Mouse (Mus musculus): Measurements from ENCODE around the gene Calhm4. TPM values are rescaled to one million over a fixed set of nuclear protein-coding genes. Genes with fewer than 3 reads are reported as not detected.
"Not testable (repeated sequence)": the region's sequence is repeated elsewhere in the genome, so short reads cannot be mapped to it uniquely, and the experiment has no call there.

Calhm4 gene
- polyA plus RNA-seq, 1 experiment from 2014 or later, result not detected

GRCm38 (mm10) chr10:34036587-34036986 is 7.5 kb downstream of the Calhm4 start:
- no peak overlapping the region for H3K27ac ChIP-seq (replicated peaks)
- no peaks in the 10 kb centered on the region for H3K9me3 ChIP-seq
- H3K36me3 ChIP-seq (replicated peaks), result no peaks in the 10 kb centered on the region
- peak; percentile 21 for DNase-seq (ENCODE audit: low spot score)
- H3K4me3 ChIP-seq, result no peak overlapping the region
- H3K27me3 ChIP-seq (replicated peaks; ENCODE audit: low read depth, poor library complexity, severe bottlenecking), result no peaks in the 10 kb centered on the region
- peaks cover 6% of the 10 kb centered on the region; the same call in 1 of the 2 replicates for H3K4me1 ChIP-seq
- WGBS, result 15% methylated on average over 5 of the region's 5 CpGs

- 23% methylated on average over 22 of the region's 22 CpGs for WGBS
- Histone ChIP-seq H3K9me3 (no peaks in the 10 kb centered on the region), H3K4me3 (peak overlapping the region; percentile 25; the same call in 1 of the 2 replicates), H3K4me1 (peaks cover 6% of the 10 kb centered on the region; the same call in 1 of the 2 replicates), H3K27me3 (replicated peaks; ENCODE audit: low read depth, poor library complexity, severe bottlenecking) (no peaks in the 10 kb centered on the region), H3K36me3 (replicated peaks) (no peaks in the 10 kb centered on the region), H3K27ac (replicated peaks) (no peak overlapping the region; the same call in 1 of the 2 replicates)
- peak; percentile 86 for DNase-seq (ENCODE audit: low spot score)
These were observed 10.3 kb downstream of the Calhm4 start for GRCm38 (mm10) chr10:34033630-34034305.

- WGBS, result 79% methylated on average over 5 of the region's 5 CpGs
- no peaks in the 10 kb centered on the region for H3K36me3 ChIP-seq (replicated peaks)
- DNase-seq (ENCODE audit: low spot score), result no peak
- no peak overlapping the region for H3K4me3 ChIP-seq
- H3K9me3 ChIP-seq, result no peaks in the 10 kb centered on the region
- H3K27me3 ChIP-seq (replicated peaks; ENCODE audit: low read depth, poor library complexity, severe bottlenecking), result no peaks in the 10 kb centered on the region
- H3K4me1 ChIP-seq, result peaks cover 6% of the 10 kb centered on the region; the same call in 1 of the 2 replicates
- H3K27ac ChIP-seq (replicated peaks), result no peak overlapping the region
These were observed 13.8 kb downstream of the Calhm4 start for GRCm38 (mm10) chr10:34030322-34030721.

- Histone ChIP-seq H3K4me3 (peak within 1 kb of the TSS; percentile 94), H3K27me3 (replicated peaks; ENCODE audit: low read depth, poor library complexity, severe bottlenecking) (no peaks in the 10 kb centered on the region), H3K4me1 (peaks cover 18% of the 10 kb centered on the region), H3K9me3 (no peaks in the 10 kb centered on the region), H3K36me3 (replicated peaks) (peaks cover 16% of the 10 kb centered on the region; the same call in 1 of the 2 replicates), H3K27ac (replicated peaks) (peak within 1 kb of the TSS; percentile 93)
- WGBS, result under 1% methylated on average over 82 of the region's 82 CpGs
- peak; percentile 99 for DNase-seq (ENCODE audit: low spot score)
These were observed 24.6 kb downstream of the Calhm4 start, which contains the start of gene Rwdd1 for GRCm38 (mm10) chr10:34019302-34020075. TSS of gene Rwdd1 (minus strand) at chr10:34019624.

GRCm38 (mm10) chr10:34018746-34019301 is 25.3 kb downstream of the Calhm4 start:
- DNase-seq (ENCODE audit: low spot score), result peak; percentile 33
- peak overlapping the region; percentile 94 for H3K4me3 ChIP-seq
- no peaks in the 10 kb centered on the region for H3K9me3 ChIP-seq
- under 1% methylated on average over 21 of the region's 21 CpGs for WGBS
- H3K36me3 ChIP-seq (replicated peaks), result peaks cover 18% of the 10 kb centered on the region; the same call in 1 of the 2 replicates
- peaks cover 18% of the 10 kb centered on the region for H3K4me1 ChIP-seq
- H3K27me3 ChIP-seq (replicated peaks; ENCODE audit: low read depth, poor library complexity, severe bottlenecking), result no peaks in the 10 kb centered on the region
- H3K27ac ChIP-seq (replicated peaks), result peak overlapping the region; percentile 93

GRCm38 (mm10) chr10:34013241-34013640 is 30.9 kb downstream of the Calhm4 start:
- Histone ChIP-seq H3K27me3 (replicated peaks; ENCODE audit: low read depth, poor library complexity, severe bottlenecking) (no peaks in the 10 kb centered on the region), H3K36me3 (replicated peaks) (peaks cover 39% of the 10 kb centered on the region), H3K27ac (replicated peaks) (no peak overlapping the region), H3K4me3 (no peak overlapping the region), H3K9me3 (no peaks in the 10 kb centered on the region), H3K4me1 (peaks cover 6% of the 10 kb centered on the region)
- WGBS, result 67% methylated on average over 2 of the region's 2 CpGs
- DNase-seq (ENCODE audit: low spot score), result no peak

- H3K27ac ChIP-seq (replicated peaks), result no peak overlapping the region
- 94% methylated on average over 4 of the region's 4 CpGs for WGBS
- no peak overlapping the region for H3K4me3 ChIP-seq
- DNase-seq (ENCODE audit: low spot score), result no peak
- peaks cover 46% of the 10 kb centered on the region for H3K36me3 ChIP-seq (replicated peaks)
- no peaks in the 10 kb centered on the region for H3K27me3 ChIP-seq (replicated peaks; ENCODE audit: low read depth, poor library complexity, severe bottlenecking)
- no peaks in the 10 kb centered on the region for H3K4me1 ChIP-seq
- no peaks in the 10 kb centered on the region for H3K9me3 ChIP-seq
These were observed 31.5 kb downstream of the Calhm4 start for GRCm38 (mm10) chr10:34012581-34012980.

GRCm38 (mm10) chr10:33998397-33998796 is 45.7 kb downstream of the Calhm4 start:
- Histone ChIP-seq H3K4me1 (no peaks in the 10 kb centered on the region), H3K27me3 (replicated peaks; ENCODE audit: low read depth, poor library complexity, severe bottlenecking) (no peaks in the 10 kb centered on the region), H3K9me3 (no peaks in the 10 kb centered on the region), H3K27ac (replicated peaks) (no peak overlapping the region), H3K36me3 (replicated peaks) (peaks cover 96% of the 10 kb centered on the region), H3K4me3 (no peak overlapping the region)
- DNase-seq (ENCODE audit: low spot score), result no peak

- peaks cover 97% of the 10 kb centered on the region for H3K36me3 ChIP-seq (replicated peaks)
These were observed 47.4 kb downstream of the Calhm4 start for GRCm38 (mm10) chr10:33996686-33997085.

More at GRCm38 (mm10) chr10:33996686-33997085, 47.4 kb downstream of the Calhm4 start:
- H3K27ac ChIP-seq (replicated peaks); H3K4me3 ChIP-seq; H3K9me3 ChIP-seq; H3K4me1 ChIP-seq; H3K27me3 ChIP-seq (replicated peaks; ENCODE audit: low read depth, poor library complexity, severe bottlenecking); DNase-seq (ENCODE audit: low spot score): not testable (repeated sequence)
- 89% methylated on average over 6 of the region's 8 CpGs for WGBS

Other genes with a start within 250 kb of the Calhm4 start
- not detected in 2 replicates for gene Sult3a1, start 186.6 kb downstream of the Calhm4 start, polyA plus RNA-seq (2016; fragmentation: Nextera tagmentation; extraction: Ambion mirVana)
- gene Rsph4a, start 139.2 kb downstream of the Calhm4 start, polyA plus RNA-seq (2016; fragmentation: Nextera tagmentation; extraction: Ambion mirVana), result 0.04 and 0.07 TPM in 2 replicates
- 22.8 and 23.0 TPM in 2 replicates for gene Zup1, start 93.0 kb downstream of the Calhm4 start, polyA plus RNA-seq (2016; fragmentation: Nextera tagmentation; extraction: Ambion mirVana)
- gene Rwdd1, start 24.7 kb downstream of the Calhm4 start, polyA plus RNA-seq (2016; fragmentation: Nextera tagmentation; extraction: Ambion mirVana), result 149 and 153 TPM in 2 replicates
- not detected in 2 replicates for gene Trappc3l, start 6.7 kb downstream of the Calhm4 start, polyA plus RNA-seq (2016; fragmentation: Nextera tagmentation; extraction: Ambion mirVana)
- 0.11 and 0.12 TPM in 2 replicates for gene Calhm5, start 52.2 kb upstream of the Calhm4 start, polyA plus RNA-seq (2016; fragmentation: Nextera tagmentation; extraction: Ambion mirVana)
- 0.62 and 0.68 TPM in 2 replicates for gene Calhm6, start 83.7 kb upstream of the Calhm4 start, polyA plus RNA-seq (2016; fragmentation: Nextera tagmentation; extraction: Ambion mirVana)
- gene Dse, start 163.4 kb upstream of the Calhm4 start, polyA plus RNA-seq (2016; fragmentation: Nextera tagmentation; extraction: Ambion mirVana), result 29.1 and 33.6 TPM in 2 replicates
- gene Tspyl1, start 237.9 kb upstream of the Calhm4 start, polyA plus RNA-seq (2016; fragmentation: Nextera tagmentation; extraction: Ambion mirVana), result 67.9 and 70.5 TPM in 2 replicates